Mouse (Mus musculus): ENCODE results near the gene Itgb1bp2.

Gene Itgb1bp2

GRCm38 (mm10) chrX:101448886-101449475, at the start of gene Itgb1bp2:
Gene Itgb1bp2 (plus strand): TSS chrX:101449088.
- no peak for ATAC-seq (ENCODE audit: insufficient number of reproducible peaks, low FRiP score, low TSS enrichment)

GRCm38 (mm10) chrX:101418946-101419724, 29.8 kb upstream of the Itgb1bp2 start:
- 0 out of 2 replicates have a peak, but pooled peaks have one; percentile 19 for ATAC-seq (ENCODE audit: insufficient number of reproducible peaks, low FRiP score, low TSS enrichment)

- peak; percentile 97 for ATAC-seq (ENCODE audit: insufficient number of reproducible peaks, low FRiP score, low TSS enrichment)
Measured at GRCm38 (mm10) chrX:101419725-101420699, 28.9 kb upstream of the Itgb1bp2 start.

GRCm38 (mm10) chrX:101420700-101421095, 28.2 kb upstream of the Itgb1bp2 start, which contains the start of gene Zmym3:
Gene Zmym3 (minus strand): TSS chrX:101420849.
- ATAC-seq (ENCODE audit: insufficient number of reproducible peaks, low FRiP score, low TSS enrichment), result no peak

GRCm38 (mm10) chrX:101423462-101423861, 25.4 kb upstream of the Itgb1bp2 start:
- no peak for ATAC-seq (ENCODE audit: insufficient number of reproducible peaks, low FRiP score, low TSS enrichment)

- ATAC-seq (ENCODE audit: insufficient number of reproducible peaks, low FRiP score, low TSS enrichment), result no peak
Measured at GRCm38 (mm10) chrX:101427774-101428173, 21.1 kb upstream of the Itgb1bp2 start.

GRCm38 (mm10) chrX:101428785-101429141, 20.1 kb upstream of the Itgb1bp2 start:
- ATAC-seq (ENCODE audit: insufficient number of reproducible peaks, low FRiP score, low TSS enrichment), result no peak

- peak; percentile 99 for ATAC-seq (ENCODE audit: insufficient number of reproducible peaks, low FRiP score, low TSS enrichment)
Measured at GRCm38 (mm10) chrX:101429142-101429949, 19.5 kb upstream of the Itgb1bp2 start, which contains the start of gene Nono. Gene Nono (plus strand): TSS chrX:101429318.

- 0 out of 2 replicates have a peak, but pooled peaks have one; percentile 13 for ATAC-seq (ENCODE audit: insufficient number of reproducible peaks, low FRiP score, low TSS enrichment)
Measured at GRCm38 (mm10) chrX:101429976-101430375, 18.9 kb upstream of the Itgb1bp2 start.

- no peak for ATAC-seq (ENCODE audit: insufficient number of reproducible peaks, low FRiP score, low TSS enrichment)
Measured at GRCm38 (mm10) chrX:101451147-101451546, 2.3 kb downstream of the Itgb1bp2 start.

GRCm38 (mm10) chrX:101451591-101451990, 2.7 kb downstream of the Itgb1bp2 start:
- no peak for ATAC-seq (ENCODE audit: insufficient number of reproducible peaks, low FRiP score, low TSS enrichment)

GRCm38 (mm10) chrX:101472202-101472601, 23.3 kb downstream of the Itgb1bp2 start:
- no peak for ATAC-seq (ENCODE audit: insufficient number of reproducible peaks, low FRiP score, low TSS enrichment)

GRCm38 (mm10) chrX:101481604-101482350, 32.9 kb downstream of the Itgb1bp2 start:
- no peak for ATAC-seq (ENCODE audit: insufficient number of reproducible peaks, low FRiP score, low TSS enrichment)

GRCm38 (mm10) chrX:101486487-101487152, 37.7 kb downstream of the Itgb1bp2 start:
- ATAC-seq (ENCODE audit: insufficient number of reproducible peaks, low FRiP score, low TSS enrichment), result peak; percentile 85
